In genomic region chr9:20916160-20916559, GRCm38 (mm10) we compare ENCODE assay signal across 8 mouse cellular contexts. TPM values are rescaled to one million over a fixed set of nuclear protein-coding genes. Genes with fewer than 3 reads are reported as not detected.
DNase-seq lines count a peak whose midpoint lies in the region; ATAC-seq and TF ChIP-seq lines count a peak whose summit lies in the region.

No protein-coding gene starts in this region.

- H3K4me3 ChIP-seq in intestine, postnatal 0 days (ENCODE audit: low read depth, low read length), result no peak overlapping the region
- H3K4me3 ChIP-seq in intestine, embryonic 15.5 days (replicated peaks), result no peak overlapping the region
- H3K4me3 ChIP-seq in liver, embryonic 12.5 days, result no peak overlapping the region
- no peak overlapping the region for H3K4me3 ChIP-seq in thymus, adult 2 months (ENCODE audit: control insufficient read depth, insufficient read depth, low read length)

- H3K4me1 ChIP-seq in intestine, postnatal 0 days (replicated peaks; ENCODE audit: control insufficient read depth, insufficient read depth, low read length), result no peaks in the 10 kb centered on the region
- H3K4me1 ChIP-seq in intestine, embryonic 15.5 days (replicated peaks), result no peaks in the 10 kb centered on the region
- no peaks in the 10 kb centered on the region for H3K4me1 ChIP-seq in liver, embryonic 12.5 days
- H3K4me1 ChIP-seq in thymus, adult 2 months (replicated peaks; ENCODE audit: control insufficient read depth, insufficient read depth, low read length), result no peaks in the 10 kb centered on the region

- H3K4me2 ChIP-seq in intestine, postnatal 0 days (replicated peaks; ENCODE audit: low read depth), result no peak overlapping the region
- no peak overlapping the region for H3K4me2 ChIP-seq in intestine, embryonic 15.5 days (replicated peaks)
- no peak overlapping the region for H3K4me2 ChIP-seq in liver, embryonic 12.5 days

- DNase-seq in thymus, adult 2 months, result peak; percentile 68
- DNase-seq in testis, postnatal 10 days (ENCODE audit: low spot score), result no peak
- DNase-seq in left cerebral cortex, adult 8-10 months (ENCODE audit: low spot score in 2 of 2), result no peak
- no peak for DNase-seq in cerebellum, adult 11-12 months

- TF ChIP-seq CTCF in intestine, postnatal 0 days (IDR thresholded peaks at IDR 0.05; ENCODE audit: low read depth), result peak; percentile 70
- TF ChIP-seq CTCF in thymus, adult 2 months (IDR thresholded peaks at IDR 0.05; ENCODE audit: borderline replicate concordance, control insufficient read depth, extremely low read depth, insufficient read depth, low read length, poor library complexity), result peak; percentile 24; the same call in 1 of the 2 replicates

- no peaks in the 10 kb centered on the region for H3K27me3 ChIP-seq in intestine, postnatal 0 days (replicated peaks; ENCODE audit: control insufficient read depth, insufficient read depth, low read length)
- no peaks in the 10 kb centered on the region for H3K27me3 ChIP-seq in intestine, embryonic 15.5 days (replicated peaks)
- H3K27me3 ChIP-seq in liver, embryonic 12.5 days (replicated peaks), result no peaks in the 10 kb centered on the region
- no peaks in the 10 kb centered on the region for H3K27me3 ChIP-seq in thymus, adult 2 months (ENCODE audit: control insufficient read depth, insufficient read depth, low read length)

- no peaks in the 10 kb centered on the region for H3K9me3 ChIP-seq in intestine, postnatal 0 days (ENCODE audit: control insufficient read depth)
- no peaks in the 10 kb centered on the region for H3K9me3 ChIP-seq in intestine, embryonic 15.5 days
- H3K9me3 ChIP-seq in liver, embryonic 12.5 days (replicated peaks), result no peaks in the 10 kb centered on the region

- no peak for TF ChIP-seq POLR2A in thymus, adult 2 months (IDR thresholded peaks at IDR 0.05; ENCODE audit: control insufficient read depth, extremely low read depth, insufficient read depth, low read length, poor library complexity)

- H3K9ac ChIP-seq in intestine, postnatal 0 days (ENCODE audit: low read depth, low read length), result no peak overlapping the region
- H3K9ac ChIP-seq in intestine, embryonic 15.5 days, result no peak overlapping the region
- H3K9ac ChIP-seq in liver, embryonic 12.5 days, result no peak overlapping the region

- no peak for ATAC-seq in intestine, postnatal 0 days
- no peak for ATAC-seq in intestine, embryonic 15.5 days
- peak; percentile 43 for ATAC-seq in activated CD4-positive, CD25-positive, alpha-beta regulatory T cell, adult 4 months
- peak; percentile 70 for ATAC-seq in liver, embryonic 12.5 days

- no peak overlapping the region for H3K27ac ChIP-seq in intestine, postnatal 0 days (ENCODE audit: low read depth, low read length)
- H3K27ac ChIP-seq in intestine, embryonic 15.5 days, result no peak overlapping the region
- H3K27ac ChIP-seq in liver, embryonic 12.5 days, result no peak overlapping the region
- no peak overlapping the region for H3K27ac ChIP-seq in thymus, adult 2 months (ENCODE audit: control insufficient read depth, insufficient read depth, low read length)

- WGBS in intestine, postnatal 0 days, result 71% methylated on average over 4 of the region's 4 CpGs
- 87% methylated on average over 4 of the region's 4 CpGs for WGBS in intestine, embryonic 15.5 days
- 77% methylated on average over 4 of the region's 4 CpGs for WGBS in liver, embryonic 12.5 days (ENCODE audit: insufficient replicate concordance)
- WGBS in thymus, adult 2 months, result 77% methylated on average over 4 of the region's 4 CpGs

- peaks cover 92% of the 10 kb centered on the region for H3K36me3 ChIP-seq in intestine, postnatal 0 days (ENCODE audit: control insufficient read depth, insufficient read depth)
- peaks cover 94% of the 10 kb centered on the region for H3K36me3 ChIP-seq in intestine, embryonic 15.5 days
- peaks cover 100% of the 10 kb centered on the region for H3K36me3 ChIP-seq in liver, embryonic 12.5 days
- peaks cover 96% of the 10 kb centered on the region for H3K36me3 ChIP-seq in thymus, adult 2 months (ENCODE audit: control insufficient read depth, insufficient read depth, low read length)

RNA-seq across cellular contexts. Expression of gene Eif3g, which starts 17.7 kb away (rescaled TPM):
- 131 and 138 TPM in 2 replicates for polyA plus RNA-seq in intestine, postnatal 0 days (2015; fragmentation: Nextera tagmentation; extraction: Ambion mirVana)
- 292 and 319 TPM in 2 replicates for polyA plus RNA-seq in intestine, embryonic 15.5 days (2015; fragmentation: Nextera tagmentation; extraction: Ambion mirVana)
- polyA plus RNA-seq in activated CD4-positive, CD25-positive, alpha-beta regulatory T cell, adult 4 months (2017; shearing (Covaris generic)), result 100 to 1,000 TPM; 190 to 235 TPM
- polyA plus RNA-seq in liver, embryonic 12.5 days (2016; fragmentation: Nextera tagmentation; extraction: Ambion mirVana), result 303 and 313 TPM in 2 replicates
- polyA plus RNA-seq in thymus, adult 2 months (2012; rRNA removed), result 137 and 140 TPM in 2 replicates
- 100 to 1,000 TPM; 130 to 139 (median 136) TPM for total RNA-seq in left cerebral cortex, adult 8-10 months (2022)

RNA-seq across cellular contexts. Expression of gene Ppan, which starts 28.2 kb away (rescaled TPM):
- 18.7 and 21.4 TPM in 2 replicates for polyA plus RNA-seq in intestine, postnatal 0 days (2015; fragmentation: Nextera tagmentation; extraction: Ambion mirVana)
- 91.6 and 95.5 TPM in 2 replicates for polyA plus RNA-seq in intestine, embryonic 15.5 days (2015; fragmentation: Nextera tagmentation; extraction: Ambion mirVana)
- polyA plus RNA-seq in activated CD4-positive, CD25-positive, alpha-beta regulatory T cell, adult 4 months (2017; shearing (Covaris generic)), result 10 to 100 TPM; 22.9 to 30.1 TPM
- polyA plus RNA-seq in liver, embryonic 12.5 days (2016; fragmentation: Nextera tagmentation; extraction: Ambion mirVana), result 124 and 132 TPM in 2 replicates
- 121 and 140 TPM in 2 replicates for polyA plus RNA-seq in thymus, adult 2 months (2012; rRNA removed)
- total RNA-seq in left cerebral cortex, adult 8-10 months (2022), result 10 to 100 TPM; 21.5 to 27.2 (median 23.6) TPM

RNA-seq across cellular contexts. Expression of gene Angptl6, which starts 36.6 kb away (rescaled TPM):
- 9.4 and 9.8 TPM in 2 replicates for polyA plus RNA-seq in intestine, postnatal 0 days (2015; fragmentation: Nextera tagmentation; extraction: Ambion mirVana)
- polyA plus RNA-seq in intestine, embryonic 15.5 days (2015; fragmentation: Nextera tagmentation; extraction: Ambion mirVana), result 8.3 and 10.7 TPM in 2 replicates
- 1 to 10 TPM in 1 of 2 experiments, under 1 TPM in 1; 0.76 to 1.5 TPM for polyA plus RNA-seq in activated CD4-positive, CD25-positive, alpha-beta regulatory T cell, adult 4 months (2017; shearing (Covaris generic))
- polyA plus RNA-seq in liver, embryonic 12.5 days (2016; fragmentation: Nextera tagmentation; extraction: Ambion mirVana), result 10.5 and 11.3 TPM in 2 replicates
- polyA plus RNA-seq in thymus, adult 2 months (2012; rRNA removed), result 8.7 and 8.8 TPM in 2 replicates
- 10 to 100 TPM in 1 of 4 experiments, 1 to 10 TPM in 3; 8.4 to 10.1 (median 9.2) TPM for total RNA-seq in left cerebral cortex, adult 8-10 months (2022)

RNA-seq across cellular contexts. Expression of gene Dnmt1, which starts 43.5 kb away (rescaled TPM):
- 18.5 and 19.2 TPM in 2 replicates for polyA plus RNA-seq in intestine, postnatal 0 days (2015; fragmentation: Nextera tagmentation; extraction: Ambion mirVana)
- 72.5 and 73.4 TPM in 2 replicates for polyA plus RNA-seq in intestine, embryonic 15.5 days (2015; fragmentation: Nextera tagmentation; extraction: Ambion mirVana)
- polyA plus RNA-seq in activated CD4-positive, CD25-positive, alpha-beta regulatory T cell, adult 4 months (2017; shearing (Covaris generic)), result 10 to 100 TPM; 51.2 to 52.7 TPM
- 97.3 and 101 TPM in 2 replicates for polyA plus RNA-seq in liver, embryonic 12.5 days (2016; fragmentation: Nextera tagmentation; extraction: Ambion mirVana)
- 142 and 194 TPM in 2 replicates for polyA plus RNA-seq in thymus, adult 2 months (2012; rRNA removed)
- 10 to 100 TPM; 39.7 to 41.3 (median 40.5) TPM for total RNA-seq in left cerebral cortex, adult 8-10 months (2022)

RNA-seq across cellular contexts. Expression of gene A230050P20Rik, which starts 47.7 kb away (rescaled TPM):
- polyA plus RNA-seq in intestine, postnatal 0 days (2015; fragmentation: Nextera tagmentation; extraction: Ambion mirVana), result 4.9 and 5.6 TPM in 2 replicates
- 15.0 and 19.8 TPM in 2 replicates for polyA plus RNA-seq in intestine, embryonic 15.5 days (2015; fragmentation: Nextera tagmentation; extraction: Ambion mirVana)
- polyA plus RNA-seq in activated CD4-positive, CD25-positive, alpha-beta regulatory T cell, adult 4 months (2017; shearing (Covaris generic)), result 10 to 100 TPM; 12.4 to 14.6 TPM
- 7.9 TPM in 2 replicates for polyA plus RNA-seq in liver, embryonic 12.5 days (2016; fragmentation: Nextera tagmentation; extraction: Ambion mirVana)
- 93.1 and 103 TPM in 2 replicates for polyA plus RNA-seq in thymus, adult 2 months (2012; rRNA removed)
- 10 to 100 TPM; 71.9 to 91.7 (median 82.6) TPM for total RNA-seq in left cerebral cortex, adult 8-10 months (2022)

Comparison
In these comparisons a context has a peak if more than half of its experiments do, and no peak if none do; other contexts are left out.
1. ATAC-seq: peak in activated CD4-positive, CD25-positive, alpha-beta regulatory T cell, adult 4 months (single experiment) and liver, embryonic 12.5 days (single experiment); none in intestine, postnatal 0 days (single experiment) and intestine, embryonic 15.5 days (single experiment).